Mouse (Mus musculus) heart, postnatal 0 days (tissue): ENCODE results near the gene Ttc16. TPM values are rescaled to one million over a fixed set of nuclear protein-coding genes. Genes with fewer than 3 reads are reported as not detected.

ENCODE experiments used
- ATAC-seq: fragments of 200-750 bp; cut with Nextera tagmentation; 2 replicates; pipeline ENCODE4 v1.8.0; 2017; ENCODE audit warnings: low read depth, moderate number of reproducible peaks, moderate library complexity; ENCODE audit not compliant: insufficient read depth
- DNase-seq: peaks from one replicate; pipeline ENCODE4 v3.0.0-alpha.2; 2016; ENCODE audit warnings: low spot score
- H3K27ac ChIP-seq: fragments of 300-500 bp; sonication (generic); 2 replicates; pipeline ENCODE4 v1.5.1; 2014; ENCODE audit warnings: low read depth, mild to moderate bottlenecking
- H3K27me3 ChIP-seq: fragments of 300-500 bp; sonication (generic); 2 replicates; pipeline ENCODE4 v1.6.1; 2014; ENCODE audit warnings: low read length, mixed read lengths; ENCODE audit not compliant: control insufficient read depth, insufficient read depth
- H3K36me3 ChIP-seq: fragments of 300-500 bp; sonication (generic); replicated peaks from 2 replicates; pipeline ENCODE4 v1.6.1; 2014; ENCODE audit warnings: low read length, mixed read lengths; ENCODE audit not compliant: control insufficient read depth, insufficient read depth
- H3K4me1 ChIP-seq: fragments of 300-500 bp; sonication (generic); 2 replicates; pipeline ENCODE4 v1.6.1; 2014; ENCODE audit warnings: antibody characterized with exemption; ENCODE audit not compliant: control insufficient read depth, insufficient read depth
- H3K4me2 ChIP-seq: fragments of 300-500 bp; sonication (generic); 2 replicates; pipeline ENCODE4 v1.6.1; 2014; ENCODE audit warnings: low read depth, mild to moderate bottlenecking, low read length, moderate library complexity
- H3K4me3 ChIP-seq: fragments of 300-500 bp; sonication (generic); 2 replicates; pipeline ENCODE4 v1.5.1; 2014; ENCODE audit warnings: low read depth, low read length
- H3K9ac ChIP-seq: fragments of 300-500 bp; sonication (generic); replicated peaks from 2 replicates; pipeline ENCODE4 v1.6.1; 2014; ENCODE audit warnings: low read depth, low read length, mixed read lengths
- H3K9me3 ChIP-seq: fragments of 300-500 bp; sonication (generic); replicated peaks from 2 replicates; pipeline ENCODE4 v1.6.1; 2016; ENCODE audit warnings: low read length; ENCODE audit not compliant: control insufficient read depth
- CTCF ChIP-seq: IDR thresholded peaks from 2 replicates; pipeline ENCODE4 v1.5.1; 2016; ENCODE audit warnings: antibody characterized with exemption, control low read depth, low read depth
- EP300 ChIP-seq: IDR thresholded peaks from 2 replicates; pipeline ENCODE4 v1.6.1; 2016; ENCODE audit warnings: antibody characterized with exemption, low read depth
- WGBS: fragments of 180-500 bp; shearing (Covaris S2); extraction: QIAGEN DNeasy Blood & Tissue Kit; methylation state at CpG from one replicate; pipeline ENCODE4 v1.1.7; 2014; 5-methylcytosine and 5-hydroxymethylcytosine counted together
- polyA plus RNA-seq: library from polyadenylated mRNA; unstranded; fragments of >200 nt; fragmentation: Nextera tagmentation; extraction: Ambion mirVana; gene quantifications from 2 replicates; pipeline ENCODE4 v1.2.1, GENCODE M21; 2015
- total RNA-seq: library from RNA; depleted of rRNA; stranded (reverse); fragments of >200 nt; gene quantifications from 2 replicates; pipeline ENCODE4 v1.2.3, GENCODE M21; 2014; ENCODE audit warnings: low replicate concordance

Gene Ttc16
- total and polyA plus RNA-seq, 2 experiments from 2014 or later: 0.08 TPM; not detected in 1

DNA sequence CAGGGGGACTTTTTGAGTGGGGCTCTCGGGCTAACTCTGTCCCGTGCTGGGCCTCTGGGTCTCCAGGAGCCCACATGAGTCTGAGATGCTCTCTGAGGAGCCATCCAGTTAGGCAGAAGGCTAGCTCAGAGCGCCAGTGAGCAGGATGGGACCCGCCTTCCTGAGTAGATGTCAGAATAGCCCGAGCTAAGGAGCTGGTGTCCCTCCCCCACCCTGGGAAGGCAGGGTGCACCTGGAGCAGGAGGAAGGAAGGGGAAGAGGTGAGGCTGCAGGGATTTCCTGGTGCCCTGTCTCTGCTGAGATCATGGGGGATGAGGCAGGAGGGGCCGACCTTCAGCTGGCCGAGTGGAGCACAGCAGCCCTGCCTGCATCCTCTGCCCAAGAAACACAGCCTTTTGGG lies 47.0 kb downstream of the Ttc16 start:
- H3K36me3 ChIP-seq: no peaks in the 10 kb centered on the region
- H3K27me3 ChIP-seq: no peaks in the 10 kb centered on the region
- DNase-seq (no peak), ATAC-seq (peak; percentile 45)
- H3K9ac ChIP-seq: peak overlapping the region; percentile 43
- H3K4me2 ChIP-seq: peak overlapping the region; percentile 53
- TF ChIP-seq CTCF (no peak), EP300 (peak; percentile 97)
- H3K9me3 ChIP-seq: no peaks in the 10 kb centered on the region
- H3K4me3 ChIP-seq: peak overlapping the region; percentile 51
- H3K4me1 ChIP-seq: peaks cover 11% of the 10 kb centered on the region
- 41% methylated on average over 7 of the region's 7 CpGs for WGBS
- peak overlapping the region; percentile 87 for H3K27ac ChIP-seq

DNA sequence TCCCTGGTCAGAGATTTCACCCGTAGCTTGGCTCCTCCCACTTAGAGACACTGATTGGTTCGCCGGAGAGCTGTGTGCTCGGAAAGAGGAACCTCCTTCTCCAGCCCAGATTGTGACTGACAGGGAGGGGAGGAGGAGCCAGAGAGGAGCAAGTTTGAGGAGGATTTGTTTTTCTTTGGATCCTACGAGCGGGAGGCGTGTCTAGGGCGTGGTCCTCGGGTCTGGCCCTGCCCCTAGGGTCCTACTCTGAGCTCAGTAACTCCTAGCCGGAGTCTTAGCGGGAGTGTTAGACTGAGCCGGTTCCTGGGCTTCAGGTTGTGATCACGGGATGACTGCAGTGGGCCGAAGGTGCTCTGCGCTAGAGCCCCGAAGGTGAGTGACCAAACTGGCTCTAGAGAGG lies 48.0 kb downstream of the Ttc16 start:
- peaks cover 11% of the 10 kb centered on the region for H3K4me1 ChIP-seq
- peak overlapping the region; percentile 53 for H3K4me2 ChIP-seq
- peak; percentile 98 for DNase-seq
- H3K4me3 ChIP-seq: peak overlapping the region; percentile 51
- no peaks in the 10 kb centered on the region for H3K27me3 ChIP-seq
- no peaks in the 10 kb centered on the region for H3K9me3 ChIP-seq
- TF ChIP-seq CTCF (no peak), EP300 (no peak)
- WGBS: under 1% methylated on average over 16 of the region's 16 CpGs
- H3K9ac ChIP-seq: peak overlapping the region; percentile 43
- ATAC-seq: peak; percentile 96
- H3K27ac ChIP-seq: peak overlapping the region; percentile 87
- H3K36me3 ChIP-seq: no peaks in the 10 kb centered on the region

DNA sequence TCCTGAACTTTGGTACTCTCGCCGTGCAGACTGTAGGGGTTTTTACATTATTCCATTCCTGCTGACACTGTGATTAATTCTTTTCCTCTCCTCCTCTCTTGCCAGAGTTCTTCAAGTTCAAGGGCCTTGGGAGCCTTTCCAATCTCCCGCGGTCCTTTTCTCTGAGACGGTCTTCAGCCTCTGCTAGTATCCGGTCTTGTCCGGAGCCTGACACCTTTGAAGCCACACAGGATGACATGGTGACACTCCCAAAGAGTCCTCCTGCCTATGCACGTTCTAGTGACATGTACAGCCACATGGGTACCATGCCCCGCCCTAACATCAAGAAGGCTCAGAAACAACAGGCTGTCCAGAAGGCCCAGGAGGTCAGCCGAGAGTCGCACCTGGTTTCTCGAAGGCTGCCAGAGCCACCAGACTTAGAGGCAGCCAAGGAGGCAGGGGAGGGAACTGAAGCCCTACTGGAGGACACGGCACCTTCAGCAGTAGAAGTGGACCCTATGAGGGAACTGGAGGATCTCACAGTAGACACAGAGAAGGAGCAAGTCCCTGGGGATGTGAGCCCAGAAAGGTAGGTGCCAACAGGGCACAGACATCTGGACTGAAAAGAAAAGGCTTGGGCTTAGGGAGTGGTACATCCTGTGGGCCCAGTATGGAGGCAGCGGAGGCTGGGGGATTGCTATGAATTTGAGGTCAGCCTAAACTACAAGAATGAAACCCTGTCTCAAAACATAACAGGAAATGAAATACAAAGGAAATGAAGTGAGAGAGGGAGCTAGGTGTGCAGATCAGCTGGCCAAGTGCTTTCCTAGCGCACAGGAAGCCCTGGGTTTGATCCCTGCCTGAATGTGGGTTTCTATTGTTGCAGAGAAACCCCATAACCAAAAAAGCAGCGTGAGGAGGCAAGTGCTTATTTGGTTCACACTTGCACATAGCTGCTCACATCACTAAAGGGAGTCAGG lies 50.3 kb downstream of the Ttc16 start:
- Histone ChIP-seq H3K4me3 (no peak overlapping the region), H3K27ac (peak overlapping the region; percentile 48; the same call in 1 of the 2 replicates), H3K9ac (no peak overlapping the region), H3K4me1 (no peaks in the 10 kb centered on the region), H3K36me3 (no peaks in the 10 kb centered on the region), H3K27me3 (no peaks in the 10 kb centered on the region), H3K4me2 (no peak overlapping the region), H3K9me3 (no peaks in the 10 kb centered on the region)
- no peak for DNase-seq
- TF ChIP-seq EP300 (no peak), CTCF (no peak)
- WGBS: 73% methylated on average over 16 of the region's 16 CpGs
- ATAC-seq: no peak

DNA sequence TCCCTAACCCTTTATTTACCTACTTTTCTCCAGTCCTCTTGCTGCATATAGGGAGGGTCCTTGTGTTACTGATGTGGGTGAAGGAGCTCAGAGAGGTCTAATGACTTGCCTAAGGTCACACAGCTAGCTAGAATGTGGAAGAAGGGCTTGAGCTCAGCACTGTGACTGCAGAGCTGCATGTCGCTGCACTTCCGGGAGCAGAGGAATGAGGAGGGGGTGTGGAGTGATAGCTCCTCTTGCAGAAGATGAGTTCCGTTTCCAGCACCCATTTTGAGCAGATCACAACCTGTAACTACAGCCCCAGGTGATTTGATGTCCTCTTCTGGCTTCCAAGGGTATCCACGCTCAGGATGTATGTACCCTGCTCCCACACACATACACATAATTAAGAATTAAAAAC lies 51.3 kb downstream of the Ttc16 start:
- ATAC-seq (no peak), DNase-seq (no peak)
- Histone ChIP-seq H3K27me3 (no peaks in the 10 kb centered on the region), H3K27ac (no peak overlapping the region), H3K9me3 (no peaks in the 10 kb centered on the region), H3K4me2 (no peak overlapping the region), H3K9ac (no peak overlapping the region), H3K4me3 (no peak overlapping the region), H3K4me1 (no peaks in the 10 kb centered on the region), H3K36me3 (no peaks in the 10 kb centered on the region)
- WGBS: 70% methylated on average over 4 of the region's 4 CpGs
- no peak for TF ChIP-seq EP300
- no peak for TF ChIP-seq CTCF

DNA sequence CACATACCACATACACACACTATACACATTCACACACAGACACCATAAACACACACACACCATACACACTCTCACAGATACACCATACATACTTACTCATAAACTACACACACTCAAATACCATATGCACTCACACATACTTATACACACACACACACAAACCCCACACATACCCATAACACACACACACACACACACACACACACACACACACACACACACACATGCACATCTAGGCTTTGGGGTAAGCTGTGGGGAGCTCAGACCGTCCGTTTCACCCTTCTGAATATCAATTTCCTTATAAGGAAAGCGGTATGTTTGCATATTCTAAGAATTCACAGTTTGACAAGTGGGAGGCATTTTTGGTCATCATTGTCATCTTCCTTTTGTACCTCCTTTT lies 52.9 kb downstream of the Ttc16 start:
- Histone ChIP-seq H3K4me3 (no peak overlapping the region), H3K9ac (no peak overlapping the region), H3K4me2 (no peak overlapping the region; the same call in 1 of the 2 replicates), H3K4me1 (no peaks in the 10 kb centered on the region), H3K9me3 (no peaks in the 10 kb centered on the region), H3K27ac (0 out of 2 replicates have a peak overlapping the region, but pooled peaks have one; percentile 56), H3K36me3 (no peaks in the 10 kb centered on the region), H3K27me3 (no peaks in the 10 kb centered on the region)
- TF ChIP-seq CTCF (no peak), EP300 (no peak)
- 58% methylated on average over 3 of the region's 3 CpGs for WGBS
- DNase-seq: no peak
- no peak for ATAC-seq
